Mouse (Mus musculus): ENCODE measurements around the gene Eef1a2.

Gene Eef1a2

GRCm38 (mm10) chr2:181158471-181158870 lies 1.7 kb upstream of the Eef1a2 start:
- no peak for DNase-seq (ENCODE audit: low read depth, low spot score)

GRCm38 (mm10) chr2:181157716-181158302 lies 995 bp upstream of the Eef1a2 start:
- DNase-seq (ENCODE audit: low read depth, low spot score) = no peak

GRCm38 (mm10) chr2:181157180-181157579 lies 366 bp upstream of the Eef1a2 start:
- no peak for DNase-seq (ENCODE audit: low read depth, low spot score)

GRCm38 (mm10) chr2:181155801-181156200 lies 1.0 kb downstream of the Eef1a2 start:
- DNase-seq (ENCODE audit: low read depth, low spot score) = no peak

- no peak for DNase-seq (ENCODE audit: low read depth, low spot score)
These were observed 1.9 kb downstream of the Eef1a2 start for GRCm38 (mm10) chr2:181154831-181155415.

- DNase-seq (ENCODE audit: low read depth, low spot score) = no peak
These were observed 2.5 kb downstream of the Eef1a2 start for GRCm38 (mm10) chr2:181154361-181154760.

GRCm38 (mm10) chr2:181153837-181154236 lies 3.0 kb downstream of the Eef1a2 start:
- no peak for DNase-seq (ENCODE audit: low read depth, low spot score)

- DNase-seq (ENCODE audit: low read depth, low spot score) = no peak
These were observed 3.7 kb downstream of the Eef1a2 start for GRCm38 (mm10) chr2:181153131-181153530.

GRCm38 (mm10) chr2:181152701-181153100 lies 4.1 kb downstream of the Eef1a2 start:
- no peak for DNase-seq (ENCODE audit: low read depth, low spot score)

GRCm38 (mm10) chr2:181150281-181150680 lies 6.5 kb downstream of the Eef1a2 start:
- DNase-seq (ENCODE audit: low read depth, low spot score) = no peak

- no peak for DNase-seq (ENCODE audit: low read depth, low spot score)
These were observed 8.4 kb downstream of the Eef1a2 start for GRCm38 (mm10) chr2:181148318-181148955.

- DNase-seq (ENCODE audit: low read depth, low spot score) = peak; percentile 35
These were observed 9.1 kb downstream of the Eef1a2 start for GRCm38 (mm10) chr2:181147546-181148317.

- DNase-seq (ENCODE audit: low read depth, low spot score) = no peak
These were observed 9.8 kb downstream of the Eef1a2 start for GRCm38 (mm10) chr2:181146976-181147545.

- DNase-seq (ENCODE audit: low read depth, low spot score) = no peak
These were observed 12.1 kb downstream of the Eef1a2 start for GRCm38 (mm10) chr2:181144675-181145074.

- DNase-seq (ENCODE audit: low read depth, low spot score) = no peak
These were observed 13.1 kb downstream of the Eef1a2 start for GRCm38 (mm10) chr2:181143509-181144276.

- no peak for DNase-seq (ENCODE audit: low read depth, low spot score)
These were observed 14.1 kb downstream of the Eef1a2 start for GRCm38 (mm10) chr2:181142703-181143135.

- no peak for DNase-seq (ENCODE audit: low read depth, low spot score)
These were observed 17.1 kb downstream of the Eef1a2 start for GRCm38 (mm10) chr2:181139641-181140193.

GRCm38 (mm10) chr2:181136934-181137333 lies 19.9 kb downstream of the Eef1a2 start:
- DNase-seq (ENCODE audit: low read depth, low spot score) = no peak

GRCm38 (mm10) chr2:181135446-181135818 lies 21.4 kb downstream of the Eef1a2 start:
- DNase-seq (ENCODE audit: low read depth, low spot score) = no peak

GRCm38 (mm10) chr2:181134591-181135445 lies 22.0 kb downstream of the Eef1a2 start, which contains the start of gene Kcnq2:
TSS of gene Kcnq2 (minus strand) at chr2:181135300.
- no peak for DNase-seq (ENCODE audit: low read depth, low spot score)

Measured in CD4-positive helper T cell, adult 2 months (primary cell).